Mouse (Mus musculus): ENCODE results near the gene Banf2.

The Banf2 gene

DNA sequence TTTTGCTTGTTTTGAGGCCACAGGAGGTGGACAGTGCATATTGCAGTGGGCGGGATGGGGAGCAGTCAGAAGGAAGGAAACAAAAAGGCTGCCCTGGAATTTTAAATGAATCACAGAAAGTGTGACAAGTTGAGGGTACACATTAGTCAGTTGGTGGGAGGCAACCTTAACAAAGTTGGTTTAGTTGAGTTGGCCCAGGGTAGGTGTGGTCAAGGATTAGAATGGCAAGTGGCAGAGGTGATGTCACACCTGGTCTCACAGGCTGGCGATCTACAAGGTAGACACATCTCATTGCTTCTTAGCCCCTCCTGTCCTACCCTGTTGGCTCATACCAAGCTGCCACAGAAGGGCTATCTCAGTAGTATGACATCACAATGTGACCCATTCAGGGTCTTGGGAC lies at the start of gene Banf2:
Banf2 (plus strand) TSS at position 396 of the 400 bp plus-strand sequence.
- no peak for DNase-seq (ENCODE audit: low spot score in 2 of 2)

DNA sequence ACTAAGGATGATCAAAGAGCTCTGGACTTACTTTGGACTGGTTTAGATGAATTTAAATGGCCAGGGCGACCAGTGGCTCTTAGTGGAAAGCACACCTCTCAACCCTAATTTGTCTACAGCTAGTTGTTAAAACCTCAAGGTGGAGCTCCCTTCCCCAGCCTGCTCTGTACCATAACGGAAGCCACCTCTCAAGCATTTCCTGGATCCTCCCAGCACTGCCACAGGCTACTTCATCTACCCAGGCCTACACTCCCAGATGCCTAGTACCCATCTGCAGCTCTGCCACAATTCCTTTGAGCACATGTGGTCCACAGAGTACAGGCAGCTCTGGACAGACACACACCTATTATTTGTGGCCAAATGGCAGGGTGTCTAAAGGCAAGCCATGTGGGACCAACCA lies 49.4 kb upstream of the Banf2 start:
- no peak for DNase-seq (ENCODE audit: low spot score in 2 of 2)

DNA sequence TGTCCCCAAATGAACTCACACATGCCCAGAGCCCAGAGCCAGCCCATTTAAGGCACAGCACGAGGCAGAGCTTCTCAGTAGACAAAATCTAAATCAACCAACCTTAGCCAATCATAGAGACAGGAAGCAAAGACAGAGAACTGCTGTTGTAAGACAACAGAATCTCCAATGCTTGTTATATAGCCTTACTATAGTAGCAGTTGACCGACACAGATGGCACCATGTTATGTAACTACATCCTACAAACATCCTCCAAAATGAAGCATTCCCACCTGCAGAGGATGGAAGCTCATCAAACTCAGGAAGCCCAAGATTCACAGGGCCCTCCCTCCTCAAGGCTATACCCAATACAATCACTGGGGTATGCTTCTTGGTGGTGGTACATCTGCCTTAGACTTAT lies 45.4 kb upstream of the Banf2 start:
- DNase-seq (ENCODE audit: low spot score in 2 of 2) = no peak

DNA sequence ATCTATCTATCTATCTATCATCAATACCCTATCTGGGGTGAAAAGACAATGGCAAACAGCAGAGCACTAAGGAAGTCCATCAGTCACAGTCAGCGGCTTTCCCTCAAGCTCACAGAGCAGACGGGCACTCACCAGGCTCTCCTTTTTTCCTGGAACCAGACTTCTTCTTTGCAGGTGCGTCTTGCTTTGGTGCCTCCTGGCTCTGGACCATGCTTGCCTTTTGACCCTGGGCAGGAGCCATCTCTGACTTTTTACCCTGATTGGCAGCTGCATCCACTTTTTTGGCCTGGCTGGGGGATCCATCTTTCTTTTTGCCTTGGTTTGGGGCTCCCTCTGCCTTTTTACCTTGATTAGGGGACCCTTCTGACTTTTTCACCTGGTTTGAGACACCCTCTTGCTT lies 44.8 kb upstream of the Banf2 start:
- no peak for DNase-seq (ENCODE audit: low spot score in 2 of 2)

DNA sequence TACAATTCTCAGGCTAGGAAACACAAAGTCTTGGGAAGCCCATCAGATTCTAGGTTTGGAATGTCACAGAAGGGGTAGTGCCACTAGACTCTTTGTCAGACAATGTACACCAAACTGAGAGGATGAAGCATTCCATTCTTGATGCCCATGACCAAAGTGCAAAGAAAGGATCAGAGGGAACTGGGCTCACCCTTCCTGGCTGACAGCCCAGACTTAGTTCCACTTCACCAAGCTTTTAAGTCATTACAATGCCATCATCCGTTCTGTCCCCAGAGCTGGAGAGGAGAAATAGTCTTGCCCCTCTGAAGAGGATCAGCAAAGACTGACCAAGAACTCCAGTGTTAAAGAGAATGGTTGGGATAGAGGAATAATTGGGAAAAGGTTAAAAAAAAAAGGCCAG lies 41.9 kb upstream of the Banf2 start:
- DNase-seq (ENCODE audit: low spot score in 2 of 2) = no peak

DNA sequence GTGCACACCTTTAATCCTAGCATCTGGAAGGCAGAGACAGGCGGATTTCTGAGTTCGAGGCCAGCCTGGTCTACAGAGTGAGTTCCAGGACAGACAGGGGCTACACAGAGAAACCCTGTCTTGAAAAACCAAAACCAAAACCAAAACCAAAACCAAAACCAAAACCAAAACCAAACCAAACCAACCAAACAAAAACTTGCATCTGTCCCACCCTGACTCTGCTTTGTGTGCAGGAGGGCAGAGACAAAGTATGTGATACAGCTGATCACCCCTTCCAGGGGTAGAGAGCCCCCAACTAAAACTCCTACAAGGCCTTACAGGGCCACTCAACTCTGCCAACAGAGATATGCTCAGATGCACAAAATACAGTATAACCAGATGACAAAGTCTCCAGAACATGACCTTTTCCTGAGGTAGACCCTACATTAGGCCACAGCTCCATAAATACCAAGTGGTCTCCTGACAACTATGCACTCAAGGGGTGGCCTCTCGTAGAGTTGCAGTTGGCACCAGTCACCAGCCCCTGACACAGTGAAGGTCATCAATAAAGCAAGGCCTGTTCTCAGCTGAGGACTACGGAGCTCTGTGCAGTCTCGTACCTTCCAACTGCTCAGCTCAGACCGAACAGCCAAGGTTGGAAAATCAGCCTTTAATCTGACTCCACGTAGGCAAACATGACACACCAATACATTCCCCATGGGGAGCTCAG lies 40.7 kb upstream of the Banf2 start:
- DNase-seq (ENCODE audit: low spot score in 2 of 2) = no peak

DNA sequence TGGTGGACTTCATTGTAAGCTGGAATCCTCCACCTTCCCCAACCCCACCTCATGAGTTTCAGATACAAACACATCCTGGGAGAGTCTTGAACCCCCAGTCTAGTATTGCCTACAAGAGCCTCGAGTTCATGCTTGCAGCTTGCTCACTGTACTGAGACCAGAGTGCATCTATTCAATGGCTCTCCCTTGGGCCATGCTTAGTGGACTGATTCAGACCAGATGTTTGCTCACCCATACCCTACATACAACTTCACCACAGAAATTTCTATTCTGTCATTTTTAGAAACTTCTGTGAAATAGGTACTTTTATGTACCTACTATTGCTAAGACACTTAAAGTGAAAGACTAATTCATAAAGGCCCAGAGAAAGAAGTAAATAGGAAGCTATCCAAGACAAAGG lies 39.9 kb upstream of the Banf2 start:
- DNase-seq (ENCODE audit: low spot score in 2 of 2) = no peak

DNA sequence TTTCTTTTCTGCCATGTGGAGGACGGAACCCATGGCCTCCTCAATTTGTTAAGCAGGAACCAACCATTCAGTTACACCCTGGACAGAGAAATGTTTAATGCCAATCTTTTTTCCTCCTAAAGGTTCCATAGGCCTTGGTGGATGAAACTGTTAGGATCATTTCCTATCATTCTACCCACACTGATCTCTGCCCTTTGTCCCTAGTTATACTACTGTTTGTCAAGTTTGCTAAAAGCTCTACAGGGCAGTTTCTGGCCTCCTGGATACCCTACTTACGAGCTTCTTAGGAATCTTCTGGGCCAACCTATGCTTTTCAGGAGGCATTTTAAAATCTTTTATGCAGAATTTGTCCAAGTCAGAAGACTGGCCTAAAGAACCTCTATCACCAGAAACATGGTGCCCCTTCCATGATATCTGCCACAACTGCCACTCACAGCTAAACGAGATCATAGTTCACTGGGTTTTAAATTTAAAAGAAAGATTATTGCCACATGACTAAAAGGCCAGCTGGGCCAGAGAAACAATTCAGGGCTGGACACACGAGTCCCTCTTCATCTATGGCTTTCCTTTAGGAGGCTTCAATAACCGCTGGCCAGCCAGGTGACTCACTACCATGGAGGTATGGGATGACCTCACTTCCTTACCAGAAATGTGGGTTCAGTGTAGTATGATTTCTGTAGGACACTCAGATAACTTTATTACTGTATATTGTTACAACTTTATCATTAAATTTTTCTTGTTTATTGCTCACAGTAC lies 30.5 kb upstream of the Banf2 start:
- DNase-seq (ENCODE audit: low spot score in 2 of 2) = no peak

DNA sequence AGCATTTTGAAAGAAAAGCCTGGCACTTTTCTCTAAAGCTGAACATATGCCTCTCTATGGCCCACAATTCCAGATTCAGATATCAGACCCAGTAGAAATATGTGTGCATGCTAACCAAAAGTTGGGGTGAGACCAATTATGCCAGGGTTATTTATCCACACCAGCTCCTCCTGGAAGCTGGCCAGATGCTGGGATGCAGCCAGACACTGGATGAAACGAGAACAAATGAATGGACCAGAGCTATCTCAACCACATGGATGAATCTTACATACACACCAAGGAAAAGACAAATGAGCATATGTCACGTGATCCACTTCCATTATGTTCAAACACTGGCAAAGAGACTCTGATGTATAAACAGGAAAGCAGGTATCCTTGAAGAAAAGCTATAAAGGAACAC lies 29.3 kb upstream of the Banf2 start:
- DNase-seq (ENCODE audit: low spot score in 2 of 2) = no peak

DNA sequence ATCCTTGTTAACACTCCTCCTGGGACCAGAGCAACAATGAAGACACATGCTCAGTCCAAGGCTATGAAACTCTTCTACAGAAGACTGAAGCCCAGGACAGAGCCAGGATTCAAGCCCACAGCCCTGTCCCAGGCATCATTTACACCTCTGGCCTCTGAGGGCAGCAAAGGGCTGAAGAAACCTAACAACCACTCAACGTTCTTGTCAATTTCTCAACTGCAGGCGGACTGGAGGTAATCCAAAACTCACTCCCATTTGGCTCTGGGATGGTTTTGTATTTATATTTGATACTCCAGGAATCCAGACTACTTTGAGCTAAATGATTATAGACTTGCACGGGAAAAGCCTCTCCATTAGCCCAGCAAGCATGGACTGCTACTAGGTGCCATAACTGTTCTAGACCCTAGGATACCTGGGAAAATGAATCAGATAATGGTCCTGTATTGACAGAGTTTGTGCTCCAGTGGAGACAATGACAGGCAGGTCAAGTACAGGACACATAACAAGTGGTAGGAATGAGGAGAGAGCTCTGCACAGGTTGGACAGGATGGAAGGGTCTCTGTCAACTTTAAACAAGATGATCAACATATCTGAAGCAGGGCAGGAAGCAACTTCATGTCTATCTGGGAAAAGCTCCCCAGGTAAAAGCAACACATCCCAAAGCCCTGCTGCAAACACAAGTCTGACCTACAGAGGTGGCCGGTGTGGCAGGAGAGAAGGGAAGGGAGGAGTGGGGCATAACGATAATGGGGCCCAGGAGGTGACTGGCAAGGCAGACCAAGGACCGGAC lies 27.5 kb upstream of the Banf2 start:
- peak in 1 of 2 experiments; percentile 48 for DNase-seq (ENCODE audit: low spot score in 2 of 2)

DNA sequence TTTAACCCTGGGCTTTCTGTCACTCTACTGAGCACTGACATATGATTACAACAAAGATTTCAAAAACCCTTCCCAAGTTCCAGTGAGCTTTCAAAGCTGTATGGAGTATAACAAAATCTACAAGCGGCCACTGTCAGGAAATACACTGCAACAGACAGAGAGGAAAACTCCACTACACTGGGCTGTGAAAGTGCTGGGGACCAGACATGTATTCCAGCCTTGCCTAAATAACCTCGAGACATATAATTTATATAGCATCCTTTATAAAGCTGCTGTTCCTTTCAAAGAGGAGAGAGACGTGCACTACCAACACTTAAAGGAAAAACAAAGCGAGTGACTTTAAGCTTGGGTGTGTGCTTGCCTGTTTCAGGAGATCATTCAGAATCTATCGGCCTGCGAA lies 26.2 kb upstream of the Banf2 start:
- DNase-seq (ENCODE audit: low spot score in 2 of 2) = no peak

DNA sequence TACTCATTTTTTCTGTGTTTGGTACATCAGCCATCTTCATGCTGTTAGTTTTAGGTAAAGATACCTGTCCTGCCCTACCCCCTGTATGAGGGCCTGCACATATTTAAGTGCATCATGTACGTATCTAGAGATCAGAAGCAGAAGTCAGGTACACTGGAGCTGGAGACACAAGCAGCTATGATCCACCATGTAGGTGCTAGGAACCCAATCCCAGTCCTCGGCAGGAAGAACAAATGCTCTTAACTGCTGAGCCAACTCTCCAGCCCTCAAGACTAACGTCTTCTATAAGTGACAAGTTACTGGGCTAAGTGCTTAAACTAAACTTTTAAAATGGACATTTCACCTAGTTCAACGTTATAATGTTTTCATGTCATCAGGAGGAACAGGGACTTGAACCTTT lies 25.6 kb upstream of the Banf2 start:
- no peak for DNase-seq (ENCODE audit: low spot score in 2 of 2)

DNA sequence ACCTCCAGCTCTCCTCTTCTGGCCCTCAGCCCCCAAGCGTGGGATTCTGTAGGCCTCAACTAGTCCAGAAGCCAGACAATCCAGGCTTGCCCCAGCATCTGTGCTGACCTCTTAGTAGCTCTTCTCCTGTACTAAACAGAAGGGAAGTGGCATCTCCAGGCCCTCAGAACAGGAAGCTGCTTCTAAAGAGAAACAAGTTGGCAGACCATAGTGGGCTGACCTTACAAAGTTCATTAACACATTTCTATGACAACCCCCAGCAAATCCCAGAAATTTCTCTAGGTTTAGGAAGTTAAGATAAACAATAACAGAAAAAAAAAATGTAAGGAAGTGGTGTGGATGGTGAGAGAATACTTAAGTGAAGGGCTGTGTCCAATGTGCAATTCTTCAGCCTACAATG lies 23.8 kb upstream of the Banf2 start:
- no peak for DNase-seq (ENCODE audit: low spot score in 2 of 2)

DNA sequence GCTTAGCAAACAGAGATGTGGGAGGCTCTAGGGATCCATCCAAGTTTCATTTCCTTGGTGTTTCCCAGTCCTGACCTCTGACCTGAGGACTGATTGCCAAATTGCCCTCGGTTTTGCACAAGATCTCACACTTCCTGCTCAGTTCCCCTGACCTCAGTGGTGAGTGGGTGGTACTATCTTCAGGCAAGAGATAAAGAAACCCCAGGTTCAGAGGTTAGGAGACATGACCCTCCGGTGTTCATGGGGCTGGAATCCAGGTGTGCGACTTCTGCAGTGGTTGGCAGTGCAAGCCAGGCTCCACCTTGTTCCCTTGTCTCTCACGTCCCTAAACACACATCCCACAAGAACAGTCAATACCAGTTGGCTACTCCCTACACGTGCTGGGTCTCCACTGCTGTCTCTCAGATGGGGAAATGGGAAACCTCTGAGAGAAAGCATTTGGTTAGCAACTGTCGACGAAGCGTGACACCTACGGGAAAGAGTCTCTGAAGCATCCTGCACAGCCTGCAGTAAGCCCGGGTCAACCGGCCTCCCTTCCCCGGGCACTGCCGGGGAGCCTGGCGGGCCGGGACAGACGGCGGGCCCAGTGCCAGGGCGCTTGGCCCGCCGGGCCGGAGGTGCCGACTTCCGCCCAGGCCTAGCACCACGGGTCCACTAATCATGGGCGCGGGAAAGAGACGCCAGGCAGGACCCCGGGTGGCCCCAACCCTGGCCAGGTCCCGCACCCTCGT lies 23.1 kb upstream of the Banf2 start:
- peak; percentile 28 to 58 for DNase-seq (ENCODE audit: low spot score in 2 of 2)

DNA sequence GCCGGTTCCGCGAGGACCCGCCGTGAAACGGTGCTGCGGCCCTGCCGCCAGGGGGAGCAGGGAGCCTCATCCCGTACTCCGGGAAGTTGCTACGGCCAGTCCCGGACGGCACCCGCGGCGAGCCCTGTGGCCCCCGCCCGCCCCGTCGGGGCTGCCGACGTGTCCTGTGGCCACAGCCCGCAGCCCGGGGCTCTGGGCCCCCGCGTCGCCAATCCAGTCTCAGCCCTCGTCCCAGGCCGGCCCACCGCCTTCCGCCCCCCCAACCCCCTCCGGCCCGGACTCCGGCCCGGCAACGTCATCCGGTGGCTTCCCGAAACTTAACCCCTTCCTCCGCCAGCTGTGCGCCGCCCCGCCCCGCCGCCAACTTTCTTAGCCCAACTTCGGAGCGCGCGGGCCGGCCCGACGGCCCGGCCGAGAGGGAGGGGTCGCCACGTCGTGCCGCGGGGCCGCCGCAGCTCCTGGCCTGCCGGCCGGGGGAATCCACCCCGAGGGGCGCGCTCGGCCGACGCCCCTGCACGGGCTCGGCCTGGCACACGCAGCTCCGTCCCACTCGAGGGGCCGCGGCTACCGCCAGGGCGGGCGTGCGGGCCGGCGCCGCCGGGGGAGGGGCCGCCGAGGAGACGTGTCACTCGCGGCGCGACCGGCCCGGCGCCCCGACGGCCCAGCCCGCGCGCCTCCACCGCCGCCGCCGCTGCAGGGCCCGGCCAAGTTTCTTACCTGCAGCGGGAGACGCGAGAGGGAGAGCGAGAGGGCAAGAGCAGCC lies 22.4 kb upstream of the Banf2 start:
- DNase-seq (ENCODE audit: low spot score in 2 of 2) = peak; percentile 82 to 88

DNA sequence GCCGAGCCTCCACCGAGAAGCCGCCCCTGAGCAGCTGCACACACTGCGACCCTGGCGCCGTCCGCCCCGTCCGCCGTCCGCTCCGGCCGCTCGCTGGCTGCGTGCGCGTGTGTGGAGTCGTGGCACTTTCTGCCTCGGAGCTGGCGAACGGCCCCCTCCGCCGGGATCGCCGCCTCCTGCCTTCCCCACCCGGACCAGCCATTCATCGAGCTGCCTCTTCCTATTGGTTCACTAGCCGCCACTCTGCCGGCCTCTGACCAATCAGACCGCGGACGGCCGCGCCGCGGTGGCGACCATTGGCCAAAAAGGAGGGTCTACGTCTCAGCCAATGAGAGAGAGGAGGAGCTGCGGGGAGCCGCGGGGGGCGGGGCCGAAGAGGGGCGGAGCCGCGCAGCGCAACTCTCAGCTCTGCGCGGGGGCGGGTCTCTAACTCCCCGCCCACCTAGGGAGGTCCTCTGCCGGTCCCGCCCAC lies 21.7 kb upstream of the Banf2 start, which contains the start of gene Rrbp1:
Rrbp1 (minus strand) TSS at position 184 of the 472 bp plus-strand sequence.
- DNase-seq (ENCODE audit: low spot score in 2 of 2) = peak; percentile 99 to 100

DNA sequence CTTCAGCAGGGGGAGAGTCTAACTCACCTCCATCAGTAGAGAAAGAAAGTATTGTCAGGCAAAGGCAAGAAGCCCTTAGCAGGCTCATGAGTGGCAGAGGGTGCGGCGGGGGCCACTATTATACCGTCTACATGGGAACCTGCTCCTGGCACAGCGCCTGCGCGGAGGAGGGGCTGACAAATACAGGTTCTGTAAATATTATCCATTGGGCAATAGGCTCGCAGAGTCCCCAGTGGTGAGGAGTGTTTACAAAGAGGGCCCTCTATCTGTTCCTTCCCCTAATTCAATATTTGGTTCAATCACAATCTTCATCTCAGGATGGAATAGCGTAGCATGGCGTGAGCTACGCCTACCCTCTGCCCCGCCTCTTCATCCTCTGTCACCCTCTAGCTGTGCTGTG lies 18.8 kb upstream of the Banf2 start:
- peak in 1 of 2 experiments; percentile 56 for DNase-seq (ENCODE audit: low spot score in 2 of 2)

DNA sequence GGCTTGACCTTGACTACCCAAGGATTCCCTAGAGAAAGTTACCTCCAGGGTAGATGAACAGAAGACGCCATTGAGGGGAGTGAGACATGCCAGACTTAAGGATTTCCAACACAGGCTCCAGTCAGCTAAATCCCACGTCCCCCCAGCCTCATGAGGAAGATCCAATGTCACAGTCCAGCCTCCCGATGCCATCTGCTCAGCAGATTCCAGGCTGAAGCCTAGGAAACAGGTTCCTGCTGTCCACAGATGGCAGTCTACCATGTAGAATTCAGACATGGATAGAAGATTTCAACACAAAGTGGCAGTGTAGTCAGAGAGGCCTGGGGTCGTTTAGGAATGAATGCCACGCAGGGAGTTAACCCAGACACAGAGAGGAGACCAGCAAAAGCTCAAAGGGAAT lies 18.4 kb upstream of the Banf2 start:
- DNase-seq (ENCODE audit: low spot score in 2 of 2) = peak in 1 of 2 experiments; percentile 38

DNA sequence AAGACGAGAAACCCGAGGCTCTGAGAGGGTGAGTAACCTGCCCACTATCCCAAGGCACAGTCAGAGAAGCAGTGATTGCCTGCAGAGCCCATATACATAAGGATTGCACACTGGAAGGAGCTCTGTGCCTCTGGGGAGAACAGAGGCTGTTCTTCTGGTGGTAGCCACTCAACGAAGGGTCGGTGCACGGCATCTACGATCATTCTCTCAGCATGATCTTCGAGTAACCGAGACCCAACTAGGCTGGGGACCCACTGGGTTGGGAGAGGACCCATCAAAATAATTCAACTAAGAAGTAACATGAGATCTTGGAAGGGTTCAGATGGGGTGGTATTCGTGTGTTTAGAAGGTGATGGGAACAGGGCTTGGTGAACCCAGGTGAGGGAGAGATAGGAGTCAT lies 17.0 kb upstream of the Banf2 start:
- DNase-seq (ENCODE audit: low spot score in 2 of 2) = peak in 1 of 2 experiments; percentile 56

DNA sequence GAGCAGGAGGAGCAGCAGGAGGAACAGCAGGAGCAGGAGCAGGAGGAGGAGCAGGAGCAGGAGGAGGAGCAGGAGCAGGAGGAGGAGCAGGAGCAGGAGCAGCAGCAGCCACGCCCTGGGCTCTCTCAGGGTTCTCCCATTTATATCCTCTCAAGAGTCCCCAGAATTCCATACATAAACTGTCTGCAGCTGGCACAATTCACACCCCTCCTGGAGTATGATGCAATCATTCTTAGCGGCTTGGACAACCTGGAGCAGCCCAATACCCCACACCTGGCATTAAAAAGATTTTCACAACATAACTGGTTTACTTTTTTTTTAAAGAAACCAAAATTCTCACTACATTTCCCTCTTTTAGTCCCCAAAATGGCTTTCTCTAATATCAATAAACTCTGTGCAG lies 12.9 kb upstream of the Banf2 start:
- no peak for DNase-seq (ENCODE audit: low spot score in 2 of 2)

DNA sequence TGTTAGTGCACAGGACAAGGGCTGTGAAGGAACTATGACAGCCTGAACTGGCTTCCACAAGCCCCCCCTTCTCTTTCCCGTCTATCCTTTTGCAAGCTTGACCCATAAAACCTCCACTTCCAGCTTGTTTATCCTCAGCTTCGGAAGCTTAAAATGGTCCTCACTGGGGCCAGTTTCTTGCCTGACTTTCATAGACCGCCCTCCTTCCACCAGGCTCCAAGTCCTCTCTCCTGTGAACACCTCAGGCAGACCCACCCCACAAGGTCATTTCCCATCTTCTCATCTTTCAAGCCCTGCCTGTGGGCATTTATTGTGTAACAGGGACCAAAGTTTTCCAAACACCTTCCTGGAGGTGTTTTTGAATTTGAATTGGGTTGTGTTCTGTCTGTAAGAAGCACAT lies 10.4 kb upstream of the Banf2 start:
- DNase-seq (ENCODE audit: low spot score in 2 of 2) = no peak
